Mouse (Mus musculus): ENCODE measurements at regions not wholly inside any gene's neighbourhood (a gene's known extent, or its start where the extent isn't known, plus 50 kb on each side); places are given as distances from the start of the nearest gene placed in this dataset.

DNA sequence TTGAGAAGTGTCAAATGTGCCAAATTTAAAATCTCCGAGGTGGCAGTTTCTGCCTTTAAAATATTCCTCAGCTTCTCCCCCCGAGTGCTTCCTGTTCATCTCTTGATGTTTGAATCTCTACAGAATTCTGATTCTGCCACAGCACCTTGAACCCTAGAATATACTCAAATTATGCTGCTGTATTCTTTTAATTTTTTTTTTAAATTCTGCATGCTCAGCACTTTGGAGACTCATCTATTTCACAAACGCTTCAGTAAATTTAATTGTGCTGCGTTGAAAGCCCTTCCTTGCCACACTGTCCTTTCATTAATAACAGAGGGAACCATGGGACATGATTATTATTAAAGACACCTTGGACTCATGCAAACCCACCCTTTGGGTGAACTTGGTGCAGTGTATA is 408.8 kb upstream of the Ubash3b start:
- CTCF ChIA-PET: no interaction called here

DNA sequence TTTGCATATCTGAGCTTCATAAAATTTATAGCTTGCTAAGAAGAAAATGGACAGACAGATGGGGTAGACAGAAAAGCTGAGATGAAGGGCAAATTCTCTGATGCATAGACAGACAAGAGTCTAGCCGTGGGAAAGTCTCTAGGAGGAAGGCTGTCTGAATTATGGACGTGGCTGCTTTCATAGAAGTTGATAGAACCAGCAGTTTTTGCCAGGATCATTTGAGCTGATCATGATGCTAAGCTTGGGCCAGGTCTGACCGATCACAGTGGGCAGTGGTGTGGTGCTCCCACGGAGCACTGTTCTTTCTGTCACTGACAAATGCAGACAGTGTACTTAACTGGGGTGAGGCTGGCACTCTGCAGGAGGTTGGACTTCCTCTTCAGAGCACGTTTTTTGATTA is 405.0 kb upstream of the Ubash3b start:
- CTCF ChIA-PET: no interaction called here

DNA sequence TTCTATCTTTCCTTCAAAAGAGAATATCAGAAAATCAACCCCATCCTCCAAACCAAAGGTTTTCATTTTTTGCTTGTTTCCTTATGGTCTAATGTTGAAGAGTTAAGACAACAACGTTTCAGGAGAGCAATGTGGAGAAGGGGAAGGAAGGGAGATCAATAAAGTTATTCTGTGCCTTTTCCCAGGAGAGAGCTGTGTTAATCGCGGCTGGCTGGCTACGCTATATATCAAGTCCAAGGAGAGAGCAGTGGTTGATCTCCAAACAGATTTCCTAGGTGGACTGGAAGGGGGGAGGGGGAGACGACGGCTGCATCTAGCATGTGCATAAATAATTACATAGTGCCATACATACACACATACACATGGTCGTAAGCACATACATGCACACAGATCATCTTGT is 404.3 kb upstream of the Ubash3b start:
- CTCF ChIA-PET: no interaction called here

DNA sequence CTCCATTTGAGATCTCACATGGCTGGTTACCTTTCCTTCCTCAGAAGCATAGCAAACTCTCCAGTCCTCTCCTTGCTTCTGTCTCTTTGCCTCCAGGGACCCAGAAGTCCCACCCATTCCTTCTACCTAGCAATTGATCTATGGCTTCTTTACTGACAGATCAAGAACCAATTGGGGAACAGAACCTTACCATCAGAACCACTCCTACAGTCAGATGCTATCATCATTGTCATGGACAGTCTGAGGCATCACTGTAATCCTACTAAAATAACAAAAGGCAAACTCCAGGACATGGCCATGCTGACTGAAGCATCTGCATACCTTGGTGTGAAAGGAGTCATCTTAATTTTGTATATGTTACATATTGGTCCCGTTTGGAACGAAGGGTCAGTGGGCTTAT is 401.9 kb upstream of the Ubash3b start:
- CTCF ChIA-PET: no interaction called here

DNA sequence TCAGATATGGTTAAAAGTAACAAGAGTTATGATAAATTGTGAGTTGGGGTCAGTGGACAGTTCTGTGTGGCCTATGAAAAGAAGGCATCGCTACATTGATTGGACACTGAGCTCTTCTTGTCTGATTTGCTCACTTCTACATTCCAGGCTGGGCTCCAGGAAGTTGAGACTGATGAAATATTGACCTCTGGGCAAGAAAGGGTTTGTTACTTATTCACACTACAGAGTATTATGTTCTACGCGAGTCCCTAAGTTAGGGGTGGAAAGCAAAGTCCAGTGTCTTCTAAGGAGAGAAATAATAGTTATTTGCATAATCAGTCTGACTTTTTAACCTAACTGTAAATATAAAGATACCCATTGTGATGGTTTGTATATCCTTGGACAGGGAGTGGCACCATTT is 397.0 kb upstream of the Ubash3b start:
- CTCF ChIA-PET: no interaction called here

DNA sequence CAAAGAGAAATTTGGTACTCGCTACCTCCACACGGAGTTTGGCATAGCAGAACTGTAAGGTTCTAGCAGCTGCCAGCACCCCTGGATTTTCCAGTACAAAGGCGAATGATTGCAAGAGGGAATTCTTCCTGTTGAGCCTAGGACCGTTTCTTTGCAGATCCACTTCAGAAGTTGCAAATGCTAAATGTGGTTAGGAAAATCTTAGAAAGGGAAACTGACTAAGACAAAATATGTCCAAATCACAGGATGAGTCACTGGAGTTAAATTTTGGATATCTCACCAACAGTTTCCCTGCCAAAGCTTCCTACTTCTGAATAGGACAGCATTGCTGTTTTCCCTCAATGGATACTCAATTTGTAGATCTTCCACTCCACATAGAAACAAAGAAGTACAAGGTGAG is 395.4 kb upstream of the Ubash3b start:
- CTCF ChIA-PET: no interaction called here

DNA sequence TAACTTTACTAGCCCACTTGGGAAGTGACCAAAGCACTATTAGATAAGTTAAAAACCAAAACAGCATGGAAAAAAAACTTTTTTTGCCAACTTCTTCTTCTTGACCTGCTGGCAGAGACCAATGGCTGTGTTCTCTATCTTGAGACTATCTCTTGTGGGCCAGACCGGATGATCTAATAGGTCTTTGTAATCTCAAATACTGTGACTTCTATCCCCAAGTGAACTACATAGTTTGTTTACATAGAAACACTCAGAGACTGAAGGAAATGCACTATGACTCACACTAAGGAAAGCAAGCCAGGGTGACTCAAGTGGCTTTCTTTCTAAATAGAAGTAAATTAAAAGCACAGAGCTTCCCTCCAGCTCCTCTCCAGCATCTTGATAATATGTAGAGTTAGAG is 384.3 kb upstream of the Ubash3b start:
- CTCF ChIA-PET: no interaction called here

DNA sequence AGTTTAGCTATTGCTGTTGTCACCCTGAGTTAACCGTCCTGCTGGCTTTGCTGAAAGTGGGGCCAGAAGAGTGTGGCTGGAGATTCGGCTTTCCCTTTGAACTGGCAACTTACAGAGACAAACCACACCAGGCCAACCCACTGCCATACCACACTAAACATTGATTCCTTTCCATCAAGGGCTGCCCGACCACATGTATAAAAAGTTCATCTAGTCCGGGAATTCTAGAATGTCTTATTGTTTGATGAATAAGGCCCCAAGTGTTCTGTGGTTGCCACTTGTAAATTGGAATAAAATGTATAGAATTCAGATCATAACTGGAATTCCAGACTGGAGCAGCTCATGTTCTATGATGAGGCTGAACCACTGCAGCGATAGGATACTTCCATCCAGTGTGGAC is 381.0 kb upstream of the Ubash3b start:
- CTCF ChIA-PET: no interaction called here

DNA sequence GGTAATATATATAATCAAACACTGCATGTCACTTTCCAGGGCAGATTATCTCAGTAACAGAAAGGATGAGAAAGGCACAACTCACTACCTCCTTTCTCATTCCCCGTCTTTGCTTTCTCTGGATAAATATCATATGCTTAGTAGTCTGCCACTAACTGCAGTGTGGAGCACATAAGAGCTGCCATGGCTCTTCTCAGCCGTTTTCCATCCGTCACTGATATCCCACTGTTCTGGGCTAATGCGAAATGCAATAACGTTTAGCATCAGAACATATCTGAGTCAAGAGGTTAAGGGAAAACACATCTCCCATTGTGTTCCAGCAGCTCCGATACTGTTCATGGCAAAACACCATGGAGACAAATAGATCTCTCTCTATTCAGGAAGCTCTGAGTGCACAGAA is 379.8 kb upstream of the Ubash3b start:
- CTCF ChIA-PET: no interaction called here

DNA sequence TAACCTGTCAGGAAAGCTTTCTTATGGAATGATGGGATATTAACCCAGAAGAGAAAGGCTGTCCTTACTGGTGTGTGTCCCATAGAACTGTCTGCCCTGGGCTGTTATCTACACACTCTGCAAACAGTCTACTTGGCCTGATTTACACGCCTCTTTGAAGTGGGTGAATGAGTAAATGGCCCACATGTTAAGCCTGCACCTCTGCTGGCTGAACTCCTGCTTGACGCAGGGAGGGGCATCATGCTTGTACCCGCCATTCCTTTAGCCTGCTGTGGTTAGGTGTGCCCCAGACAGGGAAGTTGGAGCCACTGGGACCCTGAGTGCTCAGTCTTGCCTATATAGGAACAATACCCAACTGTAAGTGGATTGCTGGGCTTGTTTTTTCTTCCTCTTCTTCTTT is 371.3 kb upstream of the Ubash3b start:
- CTCF ChIA-PET: no interaction called here

DNA sequence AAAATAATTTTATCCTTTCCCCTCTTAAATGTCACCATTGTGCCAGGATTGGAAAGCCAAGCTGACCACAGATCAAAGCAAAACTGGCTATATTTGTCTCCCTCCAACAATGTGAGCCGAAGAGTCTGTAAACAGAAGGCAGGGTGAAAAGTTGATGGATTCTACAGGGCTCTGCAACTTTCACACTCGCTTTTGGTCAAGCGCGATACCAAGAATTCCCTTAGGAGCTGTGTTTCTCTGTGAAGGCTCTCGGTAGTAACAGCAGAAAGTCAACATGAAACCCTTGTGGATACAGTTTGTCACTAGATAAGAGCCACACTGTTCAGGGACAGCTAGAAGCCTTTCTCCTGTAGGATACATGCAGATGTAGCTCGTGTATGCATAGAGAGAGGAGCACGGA is 370.8 kb upstream of the Ubash3b start:
- CTCF ChIA-PET: no interaction called here

DNA sequence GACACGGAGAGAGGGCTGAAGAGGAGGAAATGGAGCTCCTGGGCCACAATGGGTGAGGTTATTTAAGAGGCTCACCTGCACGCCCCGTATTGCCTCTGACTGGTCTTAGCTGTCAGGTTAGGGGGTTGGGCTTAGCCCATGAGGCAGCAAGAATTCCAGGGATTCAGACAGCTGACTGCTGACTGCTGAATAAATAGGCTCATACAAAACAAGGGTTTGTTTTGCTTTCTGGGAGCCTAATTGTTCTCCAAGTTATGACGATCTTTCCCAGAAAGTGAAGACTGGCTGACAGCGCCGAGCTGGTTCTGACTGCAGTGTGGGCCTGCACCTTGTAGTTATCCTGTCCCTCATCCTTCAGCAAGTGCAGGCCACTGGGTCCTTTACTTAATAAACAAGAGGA is 370.1 kb upstream of the Ubash3b start:
- CTCF ChIA-PET: no interaction called here

DNA sequence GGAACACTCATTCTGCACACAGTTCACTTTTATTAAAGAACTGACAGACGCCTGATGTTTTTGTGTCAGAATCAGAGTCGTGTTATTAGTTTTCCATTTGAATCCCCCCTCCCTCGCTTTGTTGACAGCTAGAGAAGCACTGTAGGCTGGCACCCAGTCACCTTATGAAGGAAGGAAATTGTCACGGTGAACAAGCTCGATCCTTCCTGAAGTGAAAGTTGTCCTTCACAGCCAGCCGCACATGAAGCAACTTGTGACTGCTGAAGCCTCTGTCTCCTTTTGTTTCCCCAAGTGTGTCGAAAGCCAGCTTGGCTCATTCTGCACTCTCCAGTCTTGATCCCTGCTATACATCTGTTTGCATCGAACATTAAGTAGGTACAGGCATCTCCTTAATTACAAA is 364.6 kb upstream of the Ubash3b start:
- CTCF ChIA-PET: no interaction called here

DNA sequence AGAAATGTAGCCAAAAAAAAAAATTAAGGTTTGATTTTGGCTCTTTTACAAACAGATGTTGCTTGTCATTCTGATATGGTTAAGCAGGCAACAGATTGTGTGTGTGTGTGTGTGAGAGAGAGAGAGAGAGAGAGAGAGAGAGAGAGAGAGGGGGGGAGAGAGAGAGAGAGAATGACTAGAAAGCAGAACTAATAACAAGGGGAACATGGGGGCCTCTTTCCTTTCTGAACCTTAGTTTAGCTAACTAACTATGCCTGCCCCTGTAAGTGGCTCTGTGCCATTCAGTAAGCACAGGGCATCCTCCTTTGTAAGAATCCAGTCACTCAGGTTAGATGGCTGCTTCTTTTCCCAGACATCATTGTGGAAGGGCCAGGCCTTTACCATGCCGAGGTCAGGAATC is 364.0 kb upstream of the Ubash3b start:
- CTCF ChIA-PET: no interaction called here

DNA sequence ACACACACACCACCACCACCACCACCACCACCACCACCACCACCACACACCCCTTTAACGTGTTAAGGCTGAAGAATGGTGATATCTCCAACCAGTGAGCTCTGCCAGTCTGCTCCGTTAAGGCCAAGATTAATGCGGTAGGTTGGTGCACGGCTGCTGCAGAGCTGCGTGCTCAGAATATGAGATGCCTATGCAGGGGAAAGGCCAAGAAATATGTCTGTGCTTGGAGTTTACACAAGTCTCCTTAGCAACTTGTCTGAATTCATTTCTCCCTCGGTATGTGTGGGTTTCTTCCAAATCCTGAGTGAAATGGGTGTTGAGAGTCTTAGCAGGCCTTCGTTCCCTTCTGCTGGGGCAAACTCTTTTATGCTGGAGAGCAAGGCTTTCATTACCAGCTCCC is 363.1 kb upstream of the Ubash3b start:
- CTCF ChIA-PET: no interaction called here

DNA sequence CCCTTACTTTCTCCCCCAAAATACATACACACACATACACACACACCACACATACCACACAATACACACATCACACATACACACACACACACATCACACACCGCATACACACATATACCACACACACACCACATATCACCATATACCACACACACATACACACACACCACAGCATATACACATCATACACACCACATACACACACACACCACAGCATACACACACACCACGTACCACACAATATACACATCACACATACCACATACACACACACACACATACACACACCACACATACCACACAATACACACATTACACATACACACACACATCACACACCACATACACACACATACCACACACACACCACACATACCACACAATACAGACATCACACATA is 362.5 kb upstream of the Ubash3b start:
- CTCF ChIA-PET: no interaction called here

DNA sequence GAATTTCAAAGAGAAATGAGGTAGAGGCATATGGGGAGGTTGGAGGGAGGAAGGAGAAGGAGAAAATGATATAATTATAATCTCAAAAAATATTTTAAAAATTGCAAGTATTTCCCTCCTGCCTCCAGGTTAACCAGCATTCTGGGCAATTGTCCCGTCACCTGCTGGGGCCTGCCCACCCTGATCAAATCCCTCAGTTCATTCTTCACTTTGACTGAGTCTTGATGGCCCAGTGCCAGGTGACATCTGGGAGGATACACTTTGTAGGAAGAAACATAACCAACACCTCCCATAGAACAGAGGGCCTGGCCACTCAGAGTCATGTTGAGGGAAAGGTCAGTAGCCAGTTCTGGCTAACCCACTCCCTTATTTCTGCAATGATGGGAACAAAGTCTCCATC is 360.8 kb upstream of the Ubash3b start:
- CTCF ChIA-PET: no interaction called here

DNA sequence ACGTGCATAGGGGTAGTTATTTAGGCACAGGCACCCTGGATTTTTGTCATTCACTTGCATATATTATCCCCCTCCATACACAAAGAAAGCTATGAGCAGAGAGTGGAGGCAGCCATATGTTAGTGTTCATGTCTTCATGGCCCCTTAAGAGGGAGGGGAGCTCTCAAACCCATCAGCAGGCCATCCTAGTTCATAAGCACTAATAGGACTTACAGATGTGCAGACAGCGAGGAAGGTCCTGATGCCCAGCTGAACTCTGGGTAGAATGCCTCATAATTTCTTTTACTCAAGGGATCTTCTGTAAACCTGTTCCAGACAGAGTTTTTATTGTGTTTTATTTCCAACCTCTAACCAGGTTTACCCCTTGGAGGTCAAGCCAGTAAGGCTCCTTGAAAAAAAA is 356.3 kb upstream of the Ubash3b start:
- CTCF ChIA-PET: no interaction called here

DNA sequence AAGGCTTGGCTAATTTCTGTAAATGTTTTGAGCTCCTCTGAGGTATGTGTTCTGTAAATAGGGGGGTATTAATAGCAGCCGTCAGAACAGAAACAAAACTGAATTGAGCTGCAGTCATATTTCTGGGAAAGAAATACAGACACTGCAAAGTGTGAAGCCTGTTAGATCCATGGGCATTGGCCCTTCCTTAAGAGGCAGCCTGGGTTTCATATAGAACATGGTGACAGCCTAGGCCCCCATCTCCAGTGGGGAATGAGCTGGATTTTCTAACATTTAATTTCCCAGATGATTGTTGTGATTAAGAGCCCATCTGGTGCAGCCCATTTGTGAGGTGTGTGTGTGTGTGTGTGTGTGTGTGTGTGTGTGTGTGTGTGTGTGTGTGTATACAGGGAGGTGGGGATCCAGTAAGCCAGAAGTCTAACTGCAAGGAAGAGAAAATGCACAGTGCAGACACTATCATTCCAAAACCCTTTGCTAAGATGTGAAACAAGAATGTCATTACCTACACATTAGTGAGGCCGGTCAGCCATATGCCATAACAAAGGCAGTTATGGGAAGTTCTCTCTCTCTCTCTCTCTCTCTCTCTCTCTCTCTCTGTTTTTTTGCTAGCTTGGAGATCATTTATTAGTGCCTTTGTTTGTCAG is 355.7 kb upstream of the Ubash3b start:
- CTCF ChIA-PET: no interaction called here

DNA sequence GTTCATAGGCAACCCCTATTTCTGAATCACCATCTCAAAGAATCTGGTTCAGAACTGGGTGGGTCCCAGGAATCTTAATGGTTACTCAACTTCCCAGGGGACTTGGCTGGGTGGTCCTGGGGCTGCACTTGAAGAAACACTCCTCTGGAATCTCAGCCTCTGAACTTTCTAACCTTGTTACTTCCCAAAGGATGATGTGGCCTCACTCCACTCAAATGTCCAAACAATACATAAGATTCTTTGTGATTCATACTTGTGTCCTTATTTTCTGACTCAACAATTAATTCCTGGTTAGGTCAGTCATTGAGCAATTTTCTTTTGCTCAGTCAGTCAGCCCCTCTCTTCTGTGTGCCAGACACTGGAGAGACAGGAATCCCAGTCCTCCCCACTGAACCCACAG is 353.7 kb upstream of the Ubash3b start:
- CTCF ChIA-PET: interaction anchor here (0.7 kb wide), 1 partner anchor 139 kb away, joined by 3 read pairs; no protein-coding TSS in a partner anchor

DNA sequence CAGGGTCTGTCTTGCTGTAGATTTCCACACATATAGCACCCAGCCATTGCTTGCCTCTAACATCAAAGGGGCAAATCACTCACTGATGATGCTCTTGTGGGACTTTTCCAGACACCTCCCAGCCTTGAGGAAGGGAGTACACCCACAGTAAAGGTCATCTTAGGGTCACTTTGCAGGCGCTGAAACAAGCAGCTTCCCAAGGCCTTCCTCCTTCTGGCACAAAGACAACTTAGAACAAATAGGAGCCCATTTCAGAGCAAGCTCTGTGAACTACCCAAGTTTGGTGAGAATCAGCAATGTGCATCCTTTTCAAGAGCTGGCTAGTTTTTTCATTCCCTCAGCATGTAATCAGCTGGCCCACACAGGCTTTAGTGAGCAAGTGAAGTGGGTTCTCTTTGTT is 352.2 kb upstream of the Ubash3b start:
- CTCF ChIA-PET: no interaction called here

DNA sequence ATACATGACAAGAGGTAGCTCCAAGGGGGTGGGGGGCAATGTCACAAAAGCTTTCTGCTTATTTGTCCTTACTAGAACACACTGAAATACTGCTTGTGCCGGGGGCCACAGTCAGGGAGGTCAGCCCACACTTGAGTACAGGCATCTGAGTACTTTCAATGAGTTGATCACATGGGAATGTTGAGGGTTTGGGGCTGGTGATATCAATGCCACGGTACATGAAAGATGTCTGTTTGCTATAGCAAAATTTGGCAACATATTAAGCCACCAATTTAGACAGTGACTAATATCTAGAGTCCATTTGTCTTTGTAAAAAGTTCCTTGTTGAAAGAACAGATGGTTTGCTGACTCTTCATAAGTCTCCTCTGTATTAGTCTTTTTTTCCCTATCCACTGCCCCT is 348.1 kb upstream of the Ubash3b start:
- CTCF ChIA-PET: no interaction called here

DNA sequence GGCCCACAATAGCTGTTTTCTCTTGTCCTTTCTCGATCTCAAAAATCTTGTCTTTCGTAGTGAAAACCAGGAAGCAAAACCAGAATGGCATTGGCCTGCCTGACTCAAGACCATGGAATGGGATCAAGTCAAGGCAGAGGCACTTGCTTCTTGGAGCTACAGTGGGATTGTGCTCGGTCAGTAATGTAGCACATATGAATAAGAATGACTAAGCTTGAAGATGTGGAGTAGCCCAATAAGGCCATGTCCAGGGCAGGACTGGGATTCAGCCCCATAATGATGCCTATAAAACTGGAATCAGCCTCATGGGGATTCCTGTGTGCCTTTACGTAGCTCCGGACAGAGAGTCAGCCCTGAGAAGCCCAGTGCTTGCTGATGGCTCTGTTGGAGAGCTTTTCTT is 347.2 kb upstream of the Ubash3b start:
- CTCF ChIA-PET: no interaction called here

DNA sequence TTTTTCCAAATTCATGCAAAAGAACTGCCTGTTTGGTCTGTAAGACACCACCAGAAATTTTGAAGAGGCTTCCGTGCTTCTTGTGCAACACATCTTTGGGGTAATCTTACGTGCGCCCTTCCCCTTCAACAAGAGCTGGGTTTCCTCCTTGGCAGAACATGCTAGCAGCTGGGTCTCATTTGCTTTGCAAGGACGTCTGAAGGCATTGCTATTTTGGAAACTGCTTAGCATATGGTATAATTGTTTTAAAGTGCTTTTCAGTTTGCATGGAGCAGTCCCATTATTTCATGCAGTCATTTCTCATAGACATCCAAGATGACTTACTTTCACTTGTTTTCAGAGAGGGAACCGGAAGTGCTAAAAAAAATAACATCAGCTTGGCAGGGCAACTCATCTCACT is 336.8 kb upstream of the Ubash3b start:
- CTCF ChIA-PET: no interaction called here

DNA sequence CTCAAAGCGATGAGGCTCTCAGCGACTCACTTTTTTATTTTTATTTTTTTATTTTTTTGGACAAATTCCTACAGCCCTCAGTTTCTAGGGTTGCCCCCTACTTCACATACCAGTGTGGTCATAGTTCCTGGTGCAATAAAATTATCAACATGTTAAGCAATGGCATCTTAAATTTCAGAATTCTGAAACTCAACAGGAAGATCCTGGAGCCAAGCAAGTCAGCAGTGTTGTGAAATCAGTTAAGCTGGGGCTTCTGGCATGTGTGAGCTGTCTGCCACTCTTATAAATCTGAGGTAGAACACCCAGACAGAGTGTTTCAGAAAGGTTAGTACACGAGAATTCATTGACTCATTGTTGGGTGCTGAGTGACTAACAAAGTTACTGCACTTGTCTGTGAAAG is 328.6 kb upstream of the Ubash3b start:
- CTCF ChIA-PET: no interaction called here

Data from spleen, embryonic (tissue).